Mouse (Mus musculus) liver, embryonic 14.5 days (tissue): Measurements from ENCODE around the gene Prss54.

Experiments used
- CTCF ChIP-seq: IDR thresholded peaks from 2 replicates; pipeline ENCODE4 v1.5.1; 2016; ENCODE audit warnings: antibody characterized with exemption, low read depth, control low read depth
- EP300 ChIP-seq: IDR thresholded peaks from 2 replicates; pipeline ENCODE4 v1.6.1; 2016; ENCODE audit warnings: antibody characterized with exemption, low read depth

DNA sequence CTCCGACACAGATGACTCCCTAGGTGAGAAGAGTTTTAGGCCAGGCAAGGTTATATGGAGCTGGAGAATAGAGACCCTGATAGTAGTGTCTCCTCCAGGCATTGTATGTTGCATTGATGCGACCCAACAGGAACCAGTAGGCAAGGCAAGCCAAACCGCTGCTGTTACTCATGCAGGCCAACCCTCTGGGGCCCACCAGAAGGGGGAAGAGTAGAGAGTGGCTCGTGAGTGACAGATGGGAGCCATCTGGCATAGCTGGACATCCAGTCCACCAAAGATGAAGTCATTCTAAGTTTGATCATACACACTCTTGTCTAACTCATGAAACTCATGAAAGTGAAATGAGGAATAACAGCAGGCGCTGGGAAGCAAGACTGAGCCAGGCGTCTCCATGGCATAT lies 9.3 kb downstream of the Prss54 start:
- no peak for TF ChIP-seq CTCF
- TF ChIP-seq EP300: no peak
